Comparison of ENCODE assay signal across 8 mouse cellular contexts in the genomic region with DNA sequence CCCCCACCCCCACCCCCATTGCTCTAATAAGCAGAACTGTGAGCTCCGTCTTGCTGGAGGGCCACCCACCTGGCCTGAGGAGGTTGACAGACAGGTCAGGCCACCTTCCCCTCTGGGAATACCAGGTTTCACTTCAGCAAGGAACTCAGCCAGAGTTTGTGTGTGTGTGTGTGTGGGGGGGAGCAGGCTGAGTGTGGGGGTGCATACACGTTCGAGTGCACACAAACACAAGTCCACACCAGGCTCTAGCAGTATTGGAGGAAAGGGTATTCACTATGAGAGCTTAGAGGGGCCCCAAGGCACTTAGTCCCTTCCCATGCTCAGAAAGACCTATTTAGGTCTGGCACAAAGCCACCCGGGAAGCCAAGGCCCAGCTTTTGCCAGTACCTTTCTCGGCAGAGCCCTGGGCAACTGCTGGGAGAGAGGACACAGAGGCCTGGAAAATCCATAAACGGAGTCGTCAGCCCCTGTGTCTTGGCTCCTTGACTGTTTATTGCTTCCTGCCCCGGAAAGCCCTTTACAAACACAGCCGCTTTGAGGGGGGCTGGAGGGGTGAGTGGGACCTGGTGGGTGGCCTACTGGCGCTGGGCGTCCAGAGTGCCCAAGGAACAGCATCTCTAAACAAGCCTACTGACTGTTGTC. TPM values are rescaled to one million over a fixed set of nuclear protein-coding genes. Genes with fewer than 3 reads are reported as not detected.
DNase-seq lines count a peak whose midpoint lies in the region; ATAC-seq and TF ChIP-seq lines count a peak whose summit lies in the region.

No protein-coding gene starts in this region.

- H3K9me3 ChIP-seq in hindbrain, embryonic 14.5 days (ENCODE audit: control insufficient read depth, low read length), result no peaks in the 10 kb centered on the region
- no peaks in the 10 kb centered on the region for H3K9me3 ChIP-seq in limb, embryonic 14.5 days (ENCODE audit: control insufficient read depth, low read length)

- H3K36me3 ChIP-seq in hindbrain, embryonic 14.5 days (replicated peaks; ENCODE audit: control insufficient read depth, insufficient read depth), result no peaks in the 10 kb centered on the region
- H3K36me3 ChIP-seq in limb, embryonic 14.5 days (ENCODE audit: control insufficient read depth, insufficient read depth, low read length), result no peaks in the 10 kb centered on the region

- no peak overlapping the region for H3K9ac ChIP-seq in hindbrain, embryonic 14.5 days
- H3K9ac ChIP-seq in limb, embryonic 14.5 days (ENCODE audit: low read depth, low read length, severe bottlenecking), result peak overlapping the region; percentile 28; the same call in 1 of the 2 replicates

- TF ChIP-seq POLR2A in limb, embryonic 14.5 days (IDR thresholded peaks at IDR 0.05; ENCODE audit: borderline replicate concordance, extremely low read depth, insufficient read depth, insufficient read length), result no peak
- TF ChIP-seq POLR2A in olfactory bulb, adult 2 months (IDR thresholded peaks at IDR 0.05; ENCODE audit: insufficient read depth, low read depth, low read length), result no peak

- no peak overlapping the region for H3K4me3 ChIP-seq in left cerebral cortex, adult 2 months
- no peak overlapping the region for H3K4me3 ChIP-seq in hindbrain, embryonic 14.5 days (replicated peaks; ENCODE audit: low read length)
- no peak overlapping the region for H3K4me3 ChIP-seq in limb, embryonic 14.5 days (replicated peaks; ENCODE audit: low read length)
- no peak overlapping the region for H3K4me3 ChIP-seq in olfactory bulb, adult 2 months (ENCODE audit: insufficient read depth, low read depth, low read length)

- peak in 1 of 2 experiments; percentile 40 for DNase-seq in left cerebral cortex, adult 2 months (ENCODE audit: extremely low spot score in 1 of 2, low spot score in 2 of 2)
- DNase-seq in left cerebral cortex, adult 18-20 months (ENCODE audit: low spot score in 2 of 2), result no peak
- DNase-seq in cerebellum, adult 18-20 months, result peak; percentile 72 to 74
- DNase-seq in forelimb bud, embryonic 11.5 days (ENCODE audit: low read depth, low spot score), result peak; percentile 77
- peak; percentile 60 for DNase-seq in hindbrain, embryonic 14.5 days (ENCODE audit: low spot score)
- peak; percentile 63 for DNase-seq in limb, embryonic 14.5 days (ENCODE audit: low spot score)
- DNase-seq in thymus, postnatal 25 days, result no peak

- intact Hi-C loops in left cerebral cortex, adult 2 months (cut with DNase I), result no loop called here

- peaks cover 41% of the 10 kb centered on the region for H3K4me1 ChIP-seq in hindbrain, embryonic 14.5 days (replicated peaks; ENCODE audit: control insufficient read depth, insufficient read depth, low read length)
- H3K4me1 ChIP-seq in limb, embryonic 14.5 days (ENCODE audit: control insufficient read depth, insufficient read depth, low read length), result peaks cover 61% of the 10 kb centered on the region
- peaks cover 24% of the 10 kb centered on the region for H3K4me1 ChIP-seq in olfactory bulb, adult 2 months (ENCODE audit: control insufficient read depth, insufficient read depth, low read length)

- H3K4me2 ChIP-seq in hindbrain, embryonic 14.5 days (replicated peaks), result no peak overlapping the region
- peak overlapping the region; percentile 22 for H3K4me2 ChIP-seq in limb, embryonic 14.5 days (replicated peaks; ENCODE audit: low read depth, low read length, severe bottlenecking)

- peak overlapping the region; percentile 48 for H3K27ac ChIP-seq in left cerebral cortex, adult 2 months
- H3K27ac ChIP-seq in hindbrain, embryonic 14.5 days, result peak overlapping the region; percentile 69
- peak overlapping the region; percentile 66 for H3K27ac ChIP-seq in limb, embryonic 14.5 days (replicated peaks; ENCODE audit: low read depth, low read length)
- H3K27ac ChIP-seq in olfactory bulb, adult 2 months (ENCODE audit: insufficient read depth, low read depth, low read length), result 0 out of 2 replicates have a peak overlapping the region, but pooled peaks have one; percentile 10

- H3K27me3 ChIP-seq in hindbrain, embryonic 14.5 days (ENCODE audit: control insufficient read depth, insufficient read depth, low read length), result no peaks in the 10 kb centered on the region
- no peaks in the 10 kb centered on the region for H3K27me3 ChIP-seq in limb, embryonic 14.5 days (ENCODE audit: control insufficient read depth, insufficient read depth, low read length)

- peak; percentile 68; the same call in 1 of the 2 replicates for ATAC-seq in hindbrain, embryonic 14.5 days (ENCODE audit: low FRiP score)
- peak; percentile 69 for ATAC-seq in limb, embryonic 14.5 days (ENCODE audit: low FRiP score, low read depth)

- 11% methylated on average over 11 of the region's 11 CpGs for WGBS in hindbrain, embryonic 14.5 days
- WGBS in limb, embryonic 14.5 days, result 6% methylated on average over 11 of the region's 11 CpGs
- WGBS in olfactory bulb, adult 2 months, result 43% methylated on average over 11 of the region's 11 CpGs

- TF ChIP-seq CTCF in left cerebral cortex, adult 2 months (IDR thresholded peaks at IDR 0.05), result no peak
- TF ChIP-seq CTCF in olfactory bulb, adult 2 months (IDR thresholded peaks at IDR 0.05; ENCODE audit: insufficient read depth, low read depth, low read length), result no peak

RNA-seq across cellular contexts. Expression of a gene that starts 50.9 kb away (rescaled TPM):
- total RNA-seq in left cerebral cortex, adult 2 months (2021), result 10 to 100 TPM; 31.4 to 31.7 TPM
- total RNA-seq in left cerebral cortex, adult 18-20 months (2021), result 10 to 100 TPM; 27.4 to 28.5 TPM
- polyA plus RNA-seq in hindbrain, embryonic 14.5 days (2014; fragmentation: Nextera tagmentation; extraction: Ambion mirVana), result 32.4 and 37.8 TPM in 2 replicates
- 40.6 and 44.5 TPM in 2 replicates for polyA plus RNA-seq in limb, embryonic 14.5 days (2012; rRNA removed)
- polyA plus RNA-seq in limb, embryonic 14.5 days (2014; fragmentation: Nextera tagmentation; extraction: Ambion mirVana), result 20.9 and 25.5 TPM in 2 replicates
- not detected in 2 replicates for polyA plus RNA-seq in olfactory bulb, adult 2 months (2012; ENCODE audit: insufficient read depth, insufficient read length, low replicate concordance, missing spikeins)

RNA-seq across cellular contexts. Expression of a gene that starts 55.4 kb away (rescaled TPM):
- 10 to 100 TPM; 66.4 to 71.1 TPM for total RNA-seq in left cerebral cortex, adult 2 months (2021)
- total RNA-seq in left cerebral cortex, adult 18-20 months (2021), result 10 to 100 TPM; 64.4 to 71.4 TPM
- polyA plus RNA-seq in hindbrain, embryonic 14.5 days (2014; fragmentation: Nextera tagmentation; extraction: Ambion mirVana), result 67.8 and 68.7 TPM in 2 replicates
- 46.9 and 63.5 TPM in 2 replicates for polyA plus RNA-seq in limb, embryonic 14.5 days (2012; rRNA removed)
- polyA plus RNA-seq in limb, embryonic 14.5 days (2014; fragmentation: Nextera tagmentation; extraction: Ambion mirVana), result 60.2 and 64.7 TPM in 2 replicates
- polyA plus RNA-seq in olfactory bulb, adult 2 months (2012; ENCODE audit: insufficient read depth, insufficient read length, low replicate concordance, missing spikeins), result not detected in 2 replicates

Comparison
In these comparisons a context has a peak if more than half of its experiments do, and no peak if none do; other contexts are left out.
1. DNase-seq: peak in cerebellum, adult 18-20 months (2 of 2), forelimb bud, embryonic 11.5 days (single experiment), hindbrain, embryonic 14.5 days (single experiment) and limb, embryonic 14.5 days (single experiment); none in left cerebral cortex, adult 18-20 months (0 of 2) and thymus, postnatal 25 days (single experiment).
2. H3K27ac ChIP-seq: peak in every context shown above with its lines; median percentile 69 in hindbrain, embryonic 14.5 days; 66 in limb, embryonic 14.5 days; 48 in left cerebral cortex, adult 2 months; 10 in olfactory bulb, adult 2 months.
3. RNA of a gene that starts 55.4 kb away (polyA plus RNA-seq): 67.8 to 68.7 TPM in hindbrain, embryonic 14.5 days and 46.9 to 64.7 TPM in limb, embryonic 14.5 days; not detected in olfactory bulb, adult 2 months; every median in the first group is over 10 times any median in the second.